Mouse (Mus musculus): ENCODE results near the gene Col1a1.

GRCm38 (mm10) chr11:94915675-94916403 lies 20.2 kb upstream of the Col1a1 start:
- no peak for TF ChIP-seq CTCF (IDR thresholded peaks at IDR 0.05; ENCODE audit: low read depth)
- no peak for TF ChIP-seq EP300 (optimal IDR thresholded peaks at IDR 0.05)

Measured in stomach, postnatal 0 days (tissue).